10 mouse cellular contexts compared by ENCODE assay signal in genomic region chr6:50684646-50685415, GRCm38 (mm10). TPM values are rescaled to one million over a fixed set of nuclear protein-coding genes. Genes with fewer than 3 reads are reported as not detected.
A peak's percentile ranks its signal among the peaks of the same experiment; 100 is the strongest.
DNase-seq lines count a peak whose midpoint lies in the region; ATAC-seq lines count a peak whose summit lies in the region.
"Had no signal": no experiment of that assay in that cellular context is flagged by ENCODE, and none has a peak within 500 bp of the region (broad histone marks: within the 10 kb centered on the region; RNA-seq: fewer than 3 reads in every experiment).

No protein-coding gene starts in this region.

- no peak overlapping the region for H3K27ac ChIP-seq in midbrain, embryonic 14.5 days (replicated peaks; ENCODE audit: low read depth, low read length)
- H3K27ac ChIP-seq: forebrain, embryonic 12.5 days; lung, embryonic 15.5 days had no signal

- 60% methylated on average over 7 of the region's 7 CpGs for WGBS in midbrain, embryonic 14.5 days

- H3K4me1 ChIP-seq in midbrain, embryonic 14.5 days (ENCODE audit: control insufficient read depth, insufficient read depth, low read length), result 0 out of 2 replicates have a peak, but pooled peaks cover 5% of the 10 kb centered on the region

- H3K9me3 ChIP-seq in midbrain, embryonic 14.5 days (ENCODE audit: control insufficient read depth, low read length), result no peaks in the 10 kb centered on the region
- H3K9me3 ChIP-seq: forebrain, embryonic 12.5 days; lung, embryonic 15.5 days had no signal

- H3K9ac ChIP-seq in midbrain, embryonic 14.5 days (replicated peaks; ENCODE audit: low read length), result no peak overlapping the region
- H3K9ac ChIP-seq: forebrain, embryonic 12.5 days; lung, embryonic 15.5 days had no signal

- H3K27me3 ChIP-seq in midbrain, embryonic 14.5 days (ENCODE audit: control insufficient read depth, insufficient read depth, low read length), result no peaks in the 10 kb centered on the region

- no peak overlapping the region for H3K4me2 ChIP-seq in midbrain, embryonic 14.5 days (ENCODE audit: low read length)
- H3K4me2 ChIP-seq: forebrain, embryonic 12.5 days; lung, embryonic 15.5 days had no signal

- DNase-seq in layer of hippocampus, adult 18-20 months (ENCODE audit: low spot score in 2 of 2), result peak; percentile 28 to 64
- DNase-seq in layer of hippocampus, adult 9-10 months (ENCODE audit: low spot score), result no peak
- peak; percentile 29 for DNase-seq in MN1 (ENCODE audit: low spot score)
- peak; percentile 7 for DNase-seq in adrenal gland, postnatal 25 days
- DNase-seq in gastrocnemius, postnatal 14 days, result no peak
- DNase-seq in midbrain, embryonic 14.5 days, result no peak
- DNase-seq: kidney, postnatal 4 days had no signal

- 0 out of 2 replicates have a peak, but pooled peaks have one; percentile 42 for ATAC-seq in megakaryocyte progenitor cell, adult 5-6 weeks (replicated peaks; ENCODE audit: poor library complexity)
- no peak for ATAC-seq in midbrain, embryonic 14.5 days (ENCODE audit: low FRiP score, low TSS enrichment)

- no peak overlapping the region for H3K4me3 ChIP-seq in midbrain, embryonic 14.5 days (replicated peaks; ENCODE audit: low read depth, low read length)
- H3K4me3 ChIP-seq: forebrain, embryonic 12.5 days; lung, embryonic 15.5 days had no signal

- intact Hi-C loops in gastrocnemius, postnatal 14 days (cut with DNase I; ENCODE audit: low total_unique reads), result no loop called here

- H3K36me3 ChIP-seq in midbrain, embryonic 14.5 days (ENCODE audit: control insufficient read depth, insufficient read depth, low read length), result no peaks in the 10 kb centered on the region
- H3K36me3 ChIP-seq: forebrain, embryonic 12.5 days; lung, embryonic 15.5 days had no signal

RNA-seq across cellular contexts. Expression of gene Npvf, which starts 30.6 kb away (rescaled TPM):
- not detected for total RNA-seq in layer of hippocampus, adult 18-20 months (2021)
- total RNA-seq in adrenal gland, postnatal 25 days (2021), result not detected in 2 replicates
- not detected in 2 replicates for total RNA-seq in megakaryocyte progenitor cell, adult 5-6 weeks (2015)
- not detected in 2 replicates for total RNA-seq in megakaryocyte progenitor cell, adult 5-6 weeks (2017)
- not detected for total RNA-seq in gastrocnemius, postnatal 14 days (2021)
- polyA plus RNA-seq in midbrain, embryonic 14.5 days (2014; fragmentation: Nextera tagmentation; extraction: Ambion mirVana), result 0.37 and 0.57 TPM in 2 replicates
- polyA plus RNA-seq: forebrain, embryonic 12.5 days; lung, embryonic 15.5 days had no signal

Comparison
In these comparisons a context has a peak if more than half of its experiments do, and no peak if none do; other contexts are left out.
1. DNase-seq: peak in layer of hippocampus, adult 18-20 months (2 of 2), MN1 (single experiment) and adrenal gland, postnatal 25 days (single experiment); none in layer of hippocampus, adult 9-10 months (single experiment), gastrocnemius, postnatal 14 days (single experiment) and midbrain, embryonic 14.5 days (single experiment).